Mouse (Mus musculus): ENCODE measurements around the gene Npas3.
A peak's percentile ranks its signal among the peaks of the same experiment; 100 is the strongest.

GRCm38 (mm10) chr12:54067886-54068756 is 819.6 kb downstream of the Npas3 start:
- TF ChIP-seq EP300 (optimal IDR thresholded peaks at IDR 0.05) = no peak
- 0 out of 2 replicates have a peak, but pooled peaks have one; percentile 3 for TF ChIP-seq CTCF (IDR thresholded peaks at IDR 0.05; ENCODE audit: low read depth)

Measured in stomach, postnatal 0 days (tissue).